Mouse (Mus musculus) gastrocnemius, postnatal 25 days (tissue): Measurements from ENCODE around the gene Sipa1l1. TPM values are rescaled to one million over a fixed set of nuclear protein-coding genes. Genes with fewer than 3 reads are reported as not detected.

Experiments used
- DNase-seq: peaks from one replicate; pipeline ENCODE4 v3.0.0; 2022
- total RNA-seq, 2 experiments: library from RNA; stranded (reverse); gene quantifications; 1 replicate in 1 of 2; 2 replicates in 1 of 2; pipeline ENCODE4 v1.2.3; 2021

Gene Sipa1l1
- total RNA-seq, 2 experiments from 2014 or later, result 8.5 to 10.0 TPM

DNA sequence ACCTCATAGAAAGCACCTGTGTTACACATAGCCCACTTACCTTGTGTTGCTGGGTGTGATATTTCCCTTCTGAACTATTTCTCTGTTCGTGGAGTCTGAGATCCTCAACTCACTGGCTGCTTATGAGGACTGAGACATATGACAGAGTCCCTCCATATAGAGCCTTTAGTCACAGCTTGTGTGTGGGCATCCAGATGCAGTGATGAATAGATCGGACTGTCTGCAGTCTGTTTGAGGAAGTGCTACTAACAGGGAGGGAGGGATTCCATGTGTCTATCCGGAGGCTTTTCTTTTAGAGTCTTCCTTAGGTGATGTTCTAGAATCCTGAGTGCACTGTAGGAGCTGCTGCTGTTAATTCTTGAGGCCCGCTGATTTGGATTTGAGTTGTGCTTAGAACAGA is 165.4 kb downstream of the Sipa1l1 start:
- no peak for DNase-seq

DNA sequence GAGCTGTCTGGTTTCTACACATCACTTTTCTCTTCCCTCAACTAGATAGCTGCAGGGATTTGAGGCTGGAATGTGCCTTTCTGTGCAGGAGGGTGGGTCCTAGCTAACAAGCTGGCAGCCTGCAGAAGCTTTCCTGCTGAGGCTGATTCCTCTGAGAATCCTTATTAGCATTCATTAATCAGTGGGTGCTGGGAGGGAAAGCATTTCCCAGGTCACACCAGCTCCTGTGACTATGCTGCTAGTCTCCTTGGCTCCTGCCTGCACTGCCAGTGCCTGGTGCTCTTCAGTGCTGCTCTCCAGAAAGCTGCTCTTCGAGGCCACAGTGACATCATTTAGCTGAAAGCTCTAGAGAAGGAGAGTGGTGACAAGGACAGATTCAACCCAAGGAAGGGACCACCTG is 166.0 kb downstream of the Sipa1l1 start:
- no peak for DNase-seq

DNA sequence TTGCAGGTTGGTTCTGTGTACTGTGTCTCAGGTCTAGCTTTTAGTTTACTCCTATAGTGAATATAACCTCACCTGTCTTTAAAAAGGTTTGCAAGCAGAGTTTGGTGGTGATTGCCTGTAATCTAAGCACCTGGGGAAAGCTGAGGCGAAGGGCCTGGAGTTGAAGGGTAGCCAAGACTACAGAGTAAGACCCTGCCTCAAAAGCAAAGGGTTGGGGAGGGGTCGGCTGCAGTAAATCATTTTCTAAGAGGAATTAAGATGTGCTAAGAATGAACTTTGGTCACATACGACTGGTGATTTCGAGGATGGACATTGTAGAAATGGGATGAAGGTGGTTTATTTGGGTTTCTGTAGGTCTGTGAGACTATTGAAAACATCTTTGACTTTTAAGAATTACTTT is 169.4 kb downstream of the Sipa1l1 start:
- no peak for DNase-seq

- no peak for DNase-seq
Observed at GRCm38 (mm10) chr12:82339221-82339861, 170.2 kb downstream of the Sipa1l1 start.

GRCm38 (mm10) chr12:82340196-82340918 is 171.2 kb downstream of the Sipa1l1 start:
- DNase-seq, result no peak

DNA sequence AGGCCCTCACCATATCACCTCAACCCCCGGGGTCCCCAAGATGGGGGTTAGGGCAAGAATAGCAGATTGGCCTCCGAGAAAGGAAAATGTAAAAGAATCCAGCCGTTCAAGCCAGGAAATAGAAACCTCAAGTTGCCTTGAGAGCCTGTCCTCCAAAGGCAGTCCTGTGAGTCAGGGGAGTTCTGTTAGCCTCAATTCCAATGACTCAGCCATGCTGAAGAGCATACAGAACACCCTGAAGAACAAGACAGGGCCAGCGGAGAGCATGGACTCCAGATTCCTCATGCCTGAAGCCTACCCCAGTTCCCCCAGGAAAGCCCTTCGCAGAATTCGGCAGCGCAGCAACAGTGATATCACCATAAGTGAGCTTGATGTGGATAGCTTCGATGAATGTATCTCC is 172.1 kb downstream of the Sipa1l1 start:
- DNase-seq, result no peak

- no peak for DNase-seq
Observed at GRCm38 (mm10) chr12:82341696-82342095, 172.6 kb downstream of the Sipa1l1 start.

GRCm38 (mm10) chr12:82350082-82350481 is 181.0 kb downstream of the Sipa1l1 start:
- DNase-seq, result no peak

GRCm38 (mm10) chr12:82350891-82351290 is 181.8 kb downstream of the Sipa1l1 start:
- no peak for DNase-seq

DNA sequence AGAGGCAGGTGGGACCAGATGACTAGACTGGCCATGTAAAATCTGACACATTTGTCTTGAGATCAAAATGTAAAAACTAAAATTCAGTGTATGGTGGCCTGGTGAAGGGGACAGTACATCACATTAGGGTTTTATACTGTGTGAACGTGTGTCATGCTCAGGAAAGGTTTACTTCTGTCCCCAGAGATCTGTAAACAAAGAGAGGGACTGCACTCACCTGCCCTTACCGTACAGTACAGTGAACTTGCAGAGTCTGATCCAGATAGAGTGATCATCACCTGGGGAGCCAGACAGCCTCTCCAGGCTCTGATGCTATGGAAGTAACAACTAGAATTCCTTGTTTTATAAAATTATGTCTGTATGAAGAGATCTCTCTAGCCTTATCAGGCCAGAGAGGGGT is 184.5 kb downstream of the Sipa1l1 start:
- DNase-seq, result no peak

DNA sequence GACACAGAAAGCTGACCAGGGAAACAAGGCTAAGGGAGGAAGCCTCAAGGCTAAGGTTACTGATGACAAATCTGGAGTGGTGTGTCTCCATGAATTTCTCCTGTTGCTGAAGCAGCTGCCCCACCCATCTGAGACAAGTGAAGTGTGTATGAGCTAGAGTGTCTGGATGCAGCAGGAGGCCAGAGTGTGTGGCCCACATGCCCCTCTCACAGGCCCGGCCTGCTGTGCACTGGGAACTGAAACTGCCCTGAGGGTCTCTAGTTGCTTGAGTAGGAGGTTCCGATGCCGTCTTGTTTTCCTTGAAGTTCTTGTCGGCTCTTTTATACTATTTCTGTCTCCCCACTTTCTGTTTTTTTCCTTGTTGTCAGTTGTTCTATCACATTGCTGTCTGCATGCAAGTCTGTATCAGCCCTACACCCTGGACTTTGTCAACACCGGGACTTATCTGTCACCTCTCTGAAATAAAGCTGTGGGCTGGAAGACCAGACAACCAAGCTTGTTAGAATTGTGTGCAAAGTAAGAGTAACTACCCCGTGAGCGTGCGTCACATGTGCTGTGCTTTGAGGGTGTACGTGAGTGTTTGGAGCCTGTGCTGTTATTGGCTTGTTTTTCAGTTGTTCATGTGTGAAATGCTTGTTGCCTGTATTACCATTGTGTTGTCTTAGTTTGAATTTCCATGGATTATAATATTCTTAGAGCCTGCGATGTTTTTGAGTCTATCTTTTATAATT is 186.5 kb downstream of the Sipa1l1 start:
- no peak for DNase-seq

DNA sequence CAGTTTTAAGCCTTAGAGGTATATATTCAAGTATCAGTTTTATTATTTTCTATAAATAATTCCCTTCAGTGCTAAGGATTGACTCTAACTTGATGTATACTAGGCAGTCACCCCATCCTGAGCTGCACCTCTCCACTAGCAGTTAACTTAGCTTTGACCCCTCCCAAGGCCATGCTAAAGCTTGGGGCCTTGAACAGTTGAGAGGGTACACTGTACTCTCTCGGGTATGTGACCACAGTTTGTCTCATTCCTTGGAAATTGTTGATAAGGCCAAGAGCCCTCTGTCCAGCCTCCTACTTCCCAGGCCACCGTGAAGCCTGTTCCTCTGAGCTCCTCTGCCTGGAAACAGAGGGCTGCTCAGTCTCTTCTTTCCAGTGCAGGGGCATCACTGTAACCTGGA is 187.4 kb downstream of the Sipa1l1 start:
- no peak for DNase-seq

DNA sequence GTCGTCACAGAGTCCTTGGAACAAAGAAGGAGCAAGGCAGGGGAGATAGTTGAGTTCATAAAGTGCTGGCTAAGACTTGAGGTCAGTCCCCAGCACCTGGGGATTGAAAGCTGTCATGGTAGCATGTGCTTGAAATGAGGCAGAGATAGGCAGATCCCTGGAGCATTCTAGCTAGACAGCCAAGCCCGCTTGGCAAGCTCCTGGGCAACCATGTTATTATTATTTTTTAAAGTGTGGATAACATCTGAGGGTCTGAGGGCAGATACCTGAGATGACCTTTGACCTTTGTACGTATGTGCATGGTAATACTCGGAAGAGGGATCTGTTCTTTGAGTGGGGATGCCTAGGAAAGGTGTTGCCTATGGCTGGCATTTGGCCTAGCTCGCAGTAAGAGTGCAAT is 188.3 kb downstream of the Sipa1l1 start:
- no peak for DNase-seq

GRCm38 (mm10) chr12:82362796-82363195 is 193.7 kb downstream of the Sipa1l1 start:
- DNase-seq, result no peak

DNA sequence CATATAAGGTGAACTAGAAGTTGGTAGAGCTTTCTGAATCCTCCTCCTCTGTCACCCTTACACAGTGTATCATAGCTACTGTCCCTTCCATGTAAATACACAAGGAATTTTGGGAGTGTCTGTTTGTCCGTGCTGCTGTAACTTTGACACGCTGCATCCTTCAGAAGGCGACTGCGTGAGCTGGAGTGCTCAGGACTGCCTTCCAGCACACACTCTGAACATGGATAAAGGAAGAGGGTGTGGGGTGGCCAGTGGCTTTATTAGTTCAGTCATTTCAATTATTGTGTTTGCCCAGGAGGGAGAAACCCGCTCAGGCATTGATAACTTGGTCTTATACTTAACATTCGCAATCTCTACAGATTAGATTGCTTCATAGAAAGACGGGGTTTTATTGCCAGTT is 195.1 kb downstream of the Sipa1l1 start:
- DNase-seq, result no peak

DNA sequence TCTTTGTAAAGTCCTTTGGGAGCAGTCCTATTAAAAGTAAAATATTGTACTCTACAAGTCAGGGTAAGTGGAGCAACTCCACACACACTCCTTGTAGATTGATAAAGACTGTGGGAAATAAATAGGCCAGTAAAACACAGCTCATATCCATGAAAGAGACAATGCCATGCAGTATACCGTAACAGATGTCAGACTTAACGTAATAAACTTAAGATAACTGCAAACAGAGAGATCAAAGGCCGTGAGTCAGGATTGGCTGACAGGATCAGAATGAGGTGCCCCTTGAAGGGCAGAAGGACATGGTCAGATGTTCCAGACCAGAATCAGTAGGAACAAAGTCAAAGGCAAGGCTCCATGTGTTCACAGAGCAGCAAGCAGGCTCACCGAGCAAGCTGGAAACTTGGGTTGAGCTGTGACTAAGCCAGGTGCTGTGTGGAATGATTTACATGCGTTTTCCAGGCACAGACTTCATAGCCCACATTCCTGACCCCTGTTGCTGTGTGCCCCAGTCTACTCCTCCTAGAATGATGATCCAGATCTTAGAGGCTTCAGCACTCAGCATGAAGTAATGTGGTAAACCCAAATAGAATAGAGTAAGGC is 196.3 kb downstream of the Sipa1l1 start:
- no peak for DNase-seq

DNA sequence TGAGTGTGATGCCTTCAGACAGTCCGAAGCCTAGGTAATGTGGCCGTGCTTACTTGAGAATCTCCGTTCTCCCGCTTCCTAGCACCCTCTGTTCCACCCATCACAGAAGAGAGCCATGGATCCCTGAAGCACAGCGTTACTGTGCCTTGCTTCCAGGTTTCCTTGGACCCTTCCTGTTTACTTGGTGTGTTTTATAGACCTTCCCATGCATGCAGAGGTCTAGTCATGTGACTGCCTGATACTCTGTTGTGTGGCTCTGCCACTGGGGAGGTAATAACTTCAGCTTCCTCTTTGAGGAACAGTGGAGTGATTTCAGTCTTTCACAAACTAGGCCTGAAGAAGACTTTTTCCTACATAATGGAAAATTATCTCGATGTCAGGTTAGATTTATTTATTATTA is 197.6 kb downstream of the Sipa1l1 start:
- DNase-seq, result no peak

- no peak for DNase-seq
Observed at GRCm38 (mm10) chr12:82367345-82367744, 198.2 kb downstream of the Sipa1l1 start.

GRCm38 (mm10) chr12:82367986-82368385 is 198.9 kb downstream of the Sipa1l1 start:
- DNase-seq, result no peak

DNA sequence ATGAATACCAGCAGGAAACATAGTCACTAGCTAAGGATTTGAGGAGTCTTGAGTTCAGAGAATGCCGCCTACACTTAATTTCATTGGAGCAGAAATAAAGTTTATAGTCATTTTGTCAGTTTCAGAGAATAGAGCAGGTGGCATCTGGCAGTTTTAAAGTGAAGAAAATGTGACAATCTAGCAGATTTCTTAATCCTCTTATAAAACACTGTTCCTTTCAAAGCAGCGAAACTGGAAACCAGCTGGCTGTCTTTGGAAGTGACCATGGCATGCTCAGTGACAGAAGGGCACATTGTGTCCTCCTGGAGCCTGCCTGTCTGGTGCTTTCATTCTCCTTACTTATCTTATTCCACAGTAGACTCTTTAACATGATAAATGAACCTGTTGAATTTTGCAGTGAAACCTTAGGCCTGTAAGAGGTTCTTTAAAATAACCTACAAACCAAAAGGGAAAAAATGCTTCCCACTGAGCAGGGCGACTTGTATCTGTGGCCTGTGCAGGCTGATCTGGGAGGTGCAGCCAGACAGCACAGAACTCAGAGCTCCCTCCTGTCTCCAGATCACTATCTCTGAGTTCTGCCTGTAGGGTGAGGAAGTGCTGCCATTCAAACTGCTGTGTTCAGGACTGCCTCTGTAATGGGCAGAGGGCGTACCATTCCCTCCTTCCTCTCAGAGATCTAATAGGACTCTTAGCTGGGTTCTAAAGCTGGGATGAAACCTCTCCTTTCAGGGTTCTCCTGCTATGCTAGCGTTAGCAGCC is 200.5 kb downstream of the Sipa1l1 start:
- no peak for DNase-seq

DNA sequence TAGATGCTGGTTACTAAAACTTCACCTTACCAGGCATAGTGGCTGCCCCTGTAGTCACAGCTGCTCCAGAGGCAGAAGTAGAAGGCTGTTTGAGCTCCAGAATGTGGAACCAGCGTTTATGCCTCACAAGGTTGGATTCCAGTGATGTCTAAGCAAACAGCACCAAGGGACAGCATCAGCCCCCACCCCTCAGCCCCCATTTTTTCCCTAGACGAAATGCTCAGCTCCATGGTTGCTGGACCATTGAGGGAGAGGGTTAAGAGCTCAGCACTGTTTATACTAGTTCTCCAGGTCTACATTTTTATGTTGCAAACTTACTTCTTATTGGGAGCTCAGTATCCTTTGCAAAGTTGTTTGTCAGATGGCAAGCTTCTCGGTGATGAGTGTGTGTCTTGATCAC is 202.1 kb downstream of the Sipa1l1 start:
- no peak for DNase-seq

DNA sequence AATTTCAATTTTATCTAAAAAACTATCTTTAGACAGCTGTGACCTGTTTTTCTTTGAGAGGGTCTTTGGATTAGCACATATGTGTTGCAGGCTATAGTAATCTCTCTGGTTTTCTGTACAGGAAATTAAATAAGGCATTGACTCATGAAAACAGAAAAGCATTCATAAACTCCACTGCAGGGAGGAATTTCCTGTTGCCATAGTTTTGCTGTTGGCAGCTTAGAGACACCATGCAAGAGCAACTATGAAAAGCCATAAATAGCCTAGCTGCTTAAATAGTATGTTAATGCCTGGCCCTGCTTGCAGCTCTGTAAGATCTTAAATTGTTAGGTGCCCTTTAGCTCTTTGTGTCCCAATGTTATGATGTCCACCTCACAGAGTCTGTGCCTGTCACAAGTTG is 204.9 kb downstream of the Sipa1l1 start:
- no peak for DNase-seq
